Mouse (Mus musculus) lung, postnatal 10 days (tissue): ENCODE measurements around the gene Emg1.
"Not testable (repeated sequence)": the region's sequence is repeated elsewhere in the genome, so short reads cannot be mapped to it uniquely, and the experiment has no call there.

Experiments used
- DNase-seq: peaks from one replicate; pipeline ENCODE4 v3.0.0; 2021

Gene Emg1

DNA sequence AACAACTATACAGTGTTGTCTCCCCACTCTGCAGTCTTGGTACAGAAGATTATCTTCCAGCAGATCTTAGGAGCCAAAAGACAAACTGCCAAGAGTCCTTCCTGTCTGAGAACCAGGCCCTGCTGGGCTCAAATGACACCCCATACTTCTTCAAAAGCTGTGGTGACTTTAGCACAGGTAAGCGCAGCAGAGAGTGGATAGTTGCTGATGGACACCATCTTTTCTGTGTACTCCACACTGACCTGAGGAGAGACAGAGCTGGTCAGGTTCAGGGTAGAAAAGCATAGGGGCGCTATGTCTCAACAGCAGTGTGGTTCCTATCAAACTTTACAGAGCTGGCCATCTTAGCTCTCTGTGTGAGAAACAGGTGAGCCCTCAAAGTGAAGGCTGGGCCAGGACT, 7.6 kb downstream of the Emg1 start:
- DNase-seq, result no peak

GRCm38 (mm10) chr6:124703789-124704188, 8.2 kb downstream of the Emg1 start:
- no peak for DNase-seq

GRCm38 (mm10) chr6:124702784-124703103, 9.2 kb downstream of the Emg1 start:
- peak; percentile 84 for DNase-seq

DNA sequence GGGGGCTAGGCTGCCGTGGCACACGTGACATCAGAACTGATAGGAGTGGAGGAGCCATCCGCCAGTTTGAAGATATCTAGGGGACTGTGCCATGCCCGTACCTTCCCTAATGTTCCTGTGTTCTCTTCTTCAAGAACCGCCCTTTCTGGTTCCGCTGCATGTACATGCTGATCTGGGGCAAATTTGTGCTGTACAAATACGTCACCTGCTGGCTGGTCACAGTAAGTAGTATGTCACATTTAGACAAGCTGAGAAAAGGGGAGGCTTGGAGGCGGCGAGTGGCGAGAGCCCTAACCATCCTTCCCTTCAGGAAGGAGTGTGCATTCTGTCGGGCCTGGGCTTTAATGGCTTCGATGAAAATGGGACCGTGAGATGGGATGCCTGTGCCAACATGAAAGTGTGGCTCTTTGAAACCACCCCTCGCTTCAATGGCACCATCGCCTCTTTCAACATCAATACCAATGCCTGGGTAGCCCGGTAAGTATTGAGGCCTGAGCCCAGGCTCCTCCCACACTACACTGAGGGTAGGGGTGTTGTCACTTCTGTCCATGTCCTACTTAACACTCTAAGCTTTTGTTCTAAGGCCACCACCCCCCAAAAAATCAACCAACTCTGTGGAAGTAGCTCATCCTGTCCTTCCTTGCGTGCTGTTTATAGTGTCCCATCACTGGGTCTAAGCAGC, 9.7 kb downstream of the Emg1 start:
- DNase-seq, result no peak

GRCm38 (mm10) chr6:124701338-124701737, 10.6 kb downstream of the Emg1 start:
- no peak for DNase-seq

DNA sequence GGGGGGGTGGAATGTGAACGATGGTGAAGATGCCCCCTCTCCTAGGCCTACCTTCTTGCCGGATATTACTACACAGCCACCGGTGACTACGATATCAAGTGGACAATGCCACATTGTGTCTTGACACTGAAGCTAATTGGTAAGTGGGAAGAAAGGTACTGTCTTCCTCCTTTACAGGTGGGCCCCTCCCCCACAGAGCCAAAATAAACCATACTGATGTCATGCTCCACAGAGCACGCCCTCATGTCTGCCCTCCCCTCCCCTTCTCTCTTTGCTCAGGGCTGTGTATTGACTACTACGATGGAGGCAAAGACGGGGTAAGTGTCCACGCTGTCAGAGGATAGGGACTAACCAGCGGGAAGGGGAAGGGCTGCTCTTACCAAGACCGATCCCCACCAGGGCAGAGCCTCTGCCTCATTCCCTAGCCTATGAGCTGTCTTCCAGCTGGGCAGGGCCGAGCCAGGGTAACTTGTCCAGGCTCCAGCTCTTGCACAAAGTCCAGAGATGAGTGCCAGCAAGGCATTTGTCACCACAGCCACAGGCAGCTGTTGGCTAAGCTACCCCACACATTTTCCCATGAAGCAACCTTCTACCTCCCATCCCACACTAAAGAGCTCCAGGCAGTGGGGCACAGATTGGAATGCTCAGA, 11.9 kb downstream of the Emg1 start:
- peak; percentile 82 for DNase-seq

DNA sequence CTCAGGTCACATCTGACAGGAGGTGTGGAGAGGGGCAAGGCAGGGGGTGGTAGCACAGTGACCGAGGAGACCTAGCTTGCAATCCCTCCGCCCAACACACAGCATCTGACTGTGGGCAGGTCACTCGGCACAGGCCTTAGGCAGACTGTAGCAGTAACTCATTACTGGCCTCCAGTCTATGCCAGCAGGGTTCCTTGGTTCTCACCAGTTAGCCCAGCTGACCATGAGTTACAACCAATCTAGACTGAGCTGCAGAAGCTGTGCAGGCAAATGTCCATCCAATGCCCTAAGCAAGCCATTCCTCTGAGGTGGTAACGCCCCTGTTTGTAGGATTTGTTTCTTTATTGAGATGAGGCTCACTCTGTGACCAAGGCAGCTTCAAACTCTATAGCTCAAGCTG, 12.6 kb downstream of the Emg1 start:
- DNase-seq, result no peak

- no peak for DNase-seq
Measured at GRCm38 (mm10) chr6:124698751-124699150, 13.2 kb downstream of the Emg1 start.

- no peak for DNase-seq
Measured at GRCm38 (mm10) chr6:124696441-124697150, 15.4 kb downstream of the Emg1 start.

- peak; percentile 84 for DNase-seq
Measured at GRCm38 (mm10) chr6:124694166-124694955, 17.6 kb downstream of the Emg1 start.

DNA sequence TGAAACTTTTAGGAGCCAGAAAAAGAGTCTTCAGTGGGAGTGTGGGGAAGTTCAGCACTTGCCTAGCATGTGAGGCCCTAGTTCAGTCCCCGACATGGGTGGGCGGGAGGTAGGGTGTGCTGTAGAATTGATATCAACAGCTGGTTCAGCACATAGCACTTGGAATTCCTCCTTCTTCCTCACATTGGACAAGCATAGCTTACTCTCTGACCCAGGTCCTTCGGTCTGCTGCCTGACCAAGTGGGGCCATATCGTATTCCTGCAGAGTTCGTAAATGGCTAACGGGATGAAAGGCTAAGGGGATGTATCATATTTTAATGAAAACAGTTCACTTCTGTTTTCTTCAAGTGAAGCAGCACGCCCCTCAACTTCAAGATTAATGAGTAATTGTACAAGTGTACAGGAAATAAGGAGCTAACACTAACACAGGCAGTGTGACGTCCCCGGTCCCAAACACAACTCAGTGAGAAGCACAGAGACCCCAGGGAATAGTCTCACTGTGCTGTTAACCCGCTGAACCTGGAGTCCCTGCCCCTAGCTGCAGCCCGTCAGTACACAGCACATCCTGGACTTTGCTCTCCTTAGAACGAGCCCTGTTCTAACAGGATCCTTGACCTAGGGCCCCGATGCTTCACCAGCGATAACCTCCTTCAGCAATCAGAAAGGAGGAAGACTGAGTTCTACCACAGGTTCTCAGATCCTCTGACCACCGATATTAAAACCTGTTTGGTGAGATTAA, 18.6 kb downstream of the Emg1 start:
- DNase-seq, result no peak

DNA sequence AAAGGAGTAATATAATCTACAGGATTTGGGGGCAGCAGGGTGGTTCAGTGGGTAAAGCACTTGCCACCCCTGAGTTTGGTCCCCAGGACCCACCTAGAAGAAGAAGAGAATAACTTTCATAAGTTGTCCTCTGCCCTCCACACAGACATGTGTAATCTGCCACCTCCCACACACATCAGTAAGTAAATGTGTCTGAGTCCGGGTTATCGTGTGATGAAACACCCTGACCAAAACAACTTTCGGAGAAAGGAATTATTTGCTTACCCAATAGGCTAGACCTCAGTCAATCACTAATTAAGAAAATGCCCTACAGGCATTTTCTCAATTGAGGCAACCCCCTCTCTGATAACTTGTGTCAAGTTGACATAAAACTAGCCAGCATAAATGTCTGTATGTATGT, 21.5 kb downstream of the Emg1 start:
- no peak for DNase-seq

DNA sequence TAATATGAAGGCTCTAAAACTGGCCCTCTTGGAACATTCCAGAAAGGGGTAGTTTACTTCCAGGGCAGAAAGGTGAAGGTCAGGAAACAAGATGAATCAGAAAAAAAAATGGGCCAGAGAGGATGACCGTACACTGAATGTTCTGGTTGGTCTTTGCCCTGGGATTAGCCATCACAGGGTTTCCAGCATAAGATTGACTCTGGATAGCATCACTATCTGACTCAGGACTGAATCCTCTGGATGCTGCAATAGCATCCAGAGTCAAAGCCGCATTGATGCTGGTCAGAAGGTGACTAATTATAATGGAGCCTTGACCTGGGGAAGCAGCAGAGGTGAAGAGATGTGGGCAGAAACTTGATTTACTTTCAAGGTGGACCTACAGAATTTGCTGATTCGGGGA, 23.0 kb downstream of the Emg1 start:
- DNase-seq, result no peak

DNA sequence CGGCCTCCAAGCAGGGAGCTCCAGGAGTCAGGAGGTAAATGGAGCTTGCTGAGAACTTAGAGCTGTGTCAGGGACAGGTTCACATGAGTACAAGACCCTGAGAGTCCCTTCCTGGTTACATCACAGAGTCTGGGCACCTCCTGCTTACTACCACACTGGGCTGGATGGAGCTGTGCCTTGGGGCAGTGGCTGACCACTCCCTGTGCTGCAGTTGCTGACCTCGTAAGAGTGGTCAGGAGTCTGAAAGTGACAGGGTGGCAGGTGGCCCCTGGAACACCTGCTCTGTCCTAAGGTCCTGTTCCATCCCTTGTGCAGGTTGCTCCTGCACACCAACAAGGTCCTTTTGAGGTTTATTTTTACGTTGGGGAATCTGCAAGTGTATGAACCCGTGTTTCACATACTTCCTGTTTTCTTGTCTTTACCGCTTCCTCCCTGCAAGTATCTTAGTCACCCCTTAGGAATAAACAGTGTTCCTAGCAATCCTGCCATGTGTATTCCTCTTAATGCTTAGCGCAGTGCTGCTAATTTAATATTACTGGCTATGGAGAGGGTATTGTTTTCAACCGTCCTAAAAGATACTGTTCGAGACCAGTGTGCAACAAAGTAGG, 23.7 kb downstream of the Emg1 start:
- DNase-seq, result no peak

- not testable (repeated sequence) for DNase-seq
Measured at GRCm38 (mm10) chr6:124686644-124687043, 25.3 kb downstream of the Emg1 start.

DNA sequence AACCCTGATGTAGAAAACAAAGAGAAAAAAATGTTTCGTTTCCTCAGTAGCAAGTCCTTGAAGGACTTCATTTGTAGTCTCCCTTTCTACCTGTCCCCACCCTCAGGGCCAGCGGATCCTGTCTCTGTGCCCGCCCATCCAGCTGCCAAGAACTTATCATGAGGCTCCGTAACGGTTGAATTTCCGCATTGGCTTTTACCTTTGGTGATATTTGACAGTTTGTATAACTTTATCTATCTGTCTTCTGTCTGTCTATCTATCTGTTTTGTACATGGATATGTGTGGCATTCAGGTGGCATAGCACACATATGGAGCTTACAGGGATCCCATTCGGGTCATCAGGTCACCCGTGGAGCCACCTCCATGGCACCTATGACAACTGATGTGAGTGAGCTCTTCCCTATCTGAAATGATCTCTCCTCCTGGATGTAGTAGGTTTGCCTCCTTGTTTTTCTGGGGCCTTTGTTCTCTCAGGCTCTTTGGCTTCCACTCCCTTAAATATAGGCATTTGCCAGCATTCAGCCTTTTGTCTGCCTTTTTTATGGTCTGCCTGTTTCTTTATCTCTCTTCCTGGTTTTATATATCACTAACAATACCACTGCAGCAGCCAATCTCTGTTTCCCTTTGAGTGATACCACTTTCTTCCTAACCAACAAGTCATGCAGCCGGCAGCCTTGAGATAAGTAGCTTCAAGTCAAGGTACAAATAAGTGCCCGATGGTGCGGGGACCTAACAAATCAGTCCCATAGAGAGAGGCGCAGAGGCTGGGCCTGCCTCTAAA, 26.2 kb downstream of the Emg1 start:
- DNase-seq, result no peak

DNA sequence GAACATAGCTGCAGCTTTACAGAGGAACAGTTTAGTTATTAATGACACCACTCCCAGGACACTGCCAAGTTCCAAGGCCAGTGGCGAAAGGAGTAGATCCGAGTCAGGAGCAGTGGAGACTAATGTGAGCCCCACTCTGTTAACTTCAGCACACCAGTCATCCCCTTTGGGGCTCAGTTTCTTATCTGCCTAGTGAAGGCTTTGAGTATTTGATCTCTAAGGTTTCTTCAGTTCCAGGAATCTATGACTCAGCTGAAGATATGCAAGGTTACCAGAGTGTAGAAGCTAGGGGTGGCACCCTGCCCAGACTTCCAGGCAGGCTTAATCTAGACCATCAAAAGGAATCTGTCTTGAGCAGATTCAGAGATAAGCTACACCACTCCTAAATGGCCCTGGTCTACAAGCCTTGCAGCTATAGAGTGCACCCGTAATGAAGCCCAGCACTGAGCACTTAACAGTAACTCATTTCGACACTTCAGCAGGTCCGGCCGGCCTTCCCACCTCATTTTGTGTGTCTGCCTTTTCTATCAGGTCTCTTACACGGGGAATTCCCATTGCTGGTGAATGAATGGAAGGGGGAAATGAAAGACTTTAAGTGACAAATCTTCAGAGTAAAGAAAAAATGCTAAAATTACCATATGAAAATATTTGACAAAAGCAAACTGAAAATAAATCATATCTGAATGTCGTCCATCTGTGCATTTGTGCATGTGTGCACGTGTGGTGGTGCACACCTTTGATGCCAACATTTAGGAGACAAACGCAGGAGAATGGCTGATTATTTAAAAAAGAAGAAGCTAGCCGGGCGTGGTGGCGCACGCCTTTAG, 28.2 kb downstream of the Emg1 start:
- peak; percentile 63 for DNase-seq

DNA sequence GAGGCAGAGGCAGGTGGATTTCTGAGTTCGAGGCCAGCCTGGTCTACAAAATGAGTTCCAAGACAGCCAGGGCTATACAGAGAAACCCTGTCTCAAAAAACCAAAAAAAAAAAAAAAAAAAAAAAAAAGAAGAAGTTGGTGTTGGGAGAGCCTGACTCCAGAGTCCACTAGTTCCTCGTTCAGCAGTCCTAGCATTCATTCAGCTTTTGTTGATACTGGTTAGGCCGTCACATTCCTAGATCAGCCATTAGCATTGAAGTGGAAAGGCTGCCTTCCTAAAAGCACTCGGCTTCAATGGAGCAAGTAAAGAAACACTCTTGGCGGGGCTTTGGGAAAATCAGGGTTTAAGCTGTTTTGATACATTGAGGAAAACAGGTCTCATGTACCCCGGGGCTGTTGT, 29.7 kb downstream of the Emg1 start:
- not testable (repeated sequence) for DNase-seq

DNA sequence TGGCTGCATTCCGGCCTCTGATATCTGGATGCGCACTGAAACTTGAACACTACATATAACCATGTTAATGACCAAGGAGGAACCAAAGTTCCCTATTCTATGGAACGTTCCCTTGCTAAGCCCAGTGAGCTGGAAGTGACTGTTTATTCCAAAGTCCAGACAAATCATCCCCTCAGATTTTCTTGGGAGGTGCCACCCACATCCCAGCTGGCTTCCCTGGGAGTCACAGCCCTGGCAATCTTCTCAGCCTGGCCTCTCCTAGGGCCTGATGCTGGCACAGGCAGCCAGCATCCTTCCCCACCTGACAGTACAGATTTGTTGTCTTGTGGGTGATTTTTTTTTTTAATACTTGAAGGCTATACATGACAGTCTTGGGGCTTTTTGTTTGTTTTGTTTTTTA, 32.5 kb downstream of the Emg1 start:
- DNase-seq, result no peak

DNA sequence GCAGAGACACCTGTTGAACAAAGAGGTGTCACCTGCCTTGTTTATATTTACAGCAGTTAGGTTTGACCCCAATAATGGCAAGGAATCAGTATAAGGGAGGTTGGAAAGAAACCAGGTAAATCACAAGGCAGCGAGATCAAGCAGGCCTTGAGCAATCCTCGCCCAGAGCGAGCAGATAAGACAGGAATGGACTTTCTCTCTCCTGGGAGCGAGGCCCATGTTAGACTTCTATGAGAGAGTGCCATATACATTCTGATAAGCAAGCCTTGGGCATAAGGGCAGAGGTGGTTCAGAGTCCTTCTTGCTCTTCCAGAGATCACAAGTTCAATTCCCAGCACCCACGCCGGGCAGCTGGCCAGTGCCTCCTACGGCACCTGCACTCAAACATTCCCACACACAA, 33.2 kb downstream of the Emg1 start:
- DNase-seq, result no peak

- no peak for DNase-seq
Measured at GRCm38 (mm10) chr6:124676171-124676570, 35.8 kb downstream of the Emg1 start.
